Mouse (Mus musculus) fibroblast of lung, adult 2 months (primary cell): ENCODE measurements around the gene Fat3.

Experiments
- DNase-seq: peaks from one replicate; pipeline ENCODE4 v3.0.0-alpha.2; 2011; ENCODE audit warnings: low read depth

Fat3 gene

GRCm38 (mm10) chr9:16310855-16311848 is 189.9 kb downstream of the Fat3 start:
- no peak for DNase-seq

- DNase-seq = no peak
These were observed 190.8 kb downstream of the Fat3 start for GRCm38 (mm10) chr9:16310305-16310704.

- DNase-seq = no peak
These were observed 193.3 kb downstream of the Fat3 start for GRCm38 (mm10) chr9:16307789-16308188.

GRCm38 (mm10) chr9:16306222-16306621 is 194.9 kb downstream of the Fat3 start:
- no peak for DNase-seq

GRCm38 (mm10) chr9:16305396-16306086 is 195.5 kb downstream of the Fat3 start:
- no peak for DNase-seq

- DNase-seq = no peak
These were observed 196.1 kb downstream of the Fat3 start for GRCm38 (mm10) chr9:16304949-16305348.

GRCm38 (mm10) chr9:16302484-16302883 is 198.6 kb downstream of the Fat3 start:
- DNase-seq = no peak

- DNase-seq = no peak
These were observed 203.2 kb downstream of the Fat3 start for GRCm38 (mm10) chr9:16297935-16298334.

GRCm38 (mm10) chr9:16293928-16294806 is 206.9 kb downstream of the Fat3 start:
- no peak for DNase-seq

- DNase-seq = no peak
These were observed 208.6 kb downstream of the Fat3 start for GRCm38 (mm10) chr9:16292492-16292891.

GRCm38 (mm10) chr9:16290911-16291310 is 210.2 kb downstream of the Fat3 start:
- DNase-seq = no peak

GRCm38 (mm10) chr9:16283033-16283432 is 218.1 kb downstream of the Fat3 start:
- DNase-seq = peak; percentile 67

- no peak for DNase-seq
These were observed 218.7 kb downstream of the Fat3 start for GRCm38 (mm10) chr9:16282291-16282804.

- no peak for DNase-seq
These were observed 225.5 kb downstream of the Fat3 start for GRCm38 (mm10) chr9:16275589-16275988.

- DNase-seq = no peak
These were observed 227.0 kb downstream of the Fat3 start for GRCm38 (mm10) chr9:16274130-16274529.

- no peak for DNase-seq
These were observed 228.3 kb downstream of the Fat3 start for GRCm38 (mm10) chr9:16272810-16273209.

- DNase-seq = no peak
These were observed 230.3 kb downstream of the Fat3 start for GRCm38 (mm10) chr9:16270768-16271114.

- no peak for DNase-seq
These were observed 230.9 kb downstream of the Fat3 start for GRCm38 (mm10) chr9:16270056-16270767.

- DNase-seq = no peak
These were observed 235.6 kb downstream of the Fat3 start for GRCm38 (mm10) chr9:16265519-16265918.

- DNase-seq = no peak
These were observed 243.7 kb downstream of the Fat3 start for GRCm38 (mm10) chr9:16257241-16257840.
